Mouse (Mus musculus): ENCODE results near the gene Zfp106. TPM values are rescaled to one million over a fixed set of nuclear protein-coding genes. Genes with fewer than 3 reads are reported as not detected.
"Not testable (repeated sequence)": the region's sequence is repeated elsewhere in the genome, so short reads cannot be mapped to it uniquely, and the experiment has no call there.

Zfp106 gene
- polyA plus RNA-seq, 1 experiment = 67.0 TPM

DNA sequence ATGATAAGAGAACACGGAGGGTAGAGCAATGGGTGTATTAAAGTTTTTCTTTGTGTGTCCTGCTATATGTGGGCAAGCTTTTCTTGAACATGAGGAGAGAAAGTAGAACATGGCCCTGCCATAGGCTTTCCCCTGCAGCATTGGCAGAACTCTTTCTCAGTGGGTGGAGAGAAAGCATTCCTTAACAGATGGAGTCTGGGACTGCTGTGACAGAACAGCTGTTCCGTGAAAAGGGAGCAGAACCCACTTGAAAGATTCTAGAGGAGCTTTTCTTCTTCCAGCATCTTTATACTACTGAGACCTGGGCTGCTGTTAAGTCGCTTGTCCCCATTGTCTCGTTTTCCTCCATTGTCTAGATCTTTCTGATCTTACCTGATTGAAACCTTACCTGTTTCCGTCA is 26.1 kb upstream of the Zfp106 start:
- H3K4me1 ChIP-seq (ENCODE audit: control insufficient read depth, insufficient read depth, low read length) = peaks cover 3% of the 10 kb centered on the region; the same call in 1 of the 2 replicates
- no peak for DNase-seq

DNA sequence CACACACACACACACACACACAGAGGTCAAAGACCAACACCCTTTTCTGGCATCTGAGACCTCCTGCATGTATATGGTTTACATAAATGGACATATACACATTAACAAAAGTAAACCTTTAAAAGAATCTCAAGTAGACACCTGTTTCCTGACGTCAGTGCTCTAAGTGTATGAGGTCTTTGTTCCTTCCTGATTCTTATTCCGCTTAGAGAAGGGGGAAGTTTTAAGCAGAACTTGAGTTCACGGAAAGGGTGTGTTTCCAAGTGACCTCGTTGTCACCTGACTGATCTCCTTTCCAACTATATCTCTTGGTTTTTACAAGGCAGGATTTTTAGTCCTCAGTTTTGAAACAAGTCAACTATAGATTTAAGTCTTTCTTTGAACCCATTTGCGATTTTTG is 14.6 kb upstream of the Zfp106 start:
- peak; percentile 45 for DNase-seq
- Histone ChIP-seq H3K36me3 (ENCODE audit: control insufficient read depth, insufficient read depth, low read length) (no peaks in the 10 kb centered on the region), H3K4me3 (ENCODE audit: insufficient read depth, low read depth, low read length) (no peak overlapping the region), H3K27me3 (replicated peaks; ENCODE audit: control insufficient read depth, insufficient read depth, low read length) (no peaks in the 10 kb centered on the region), H3K27ac (ENCODE audit: insufficient read depth, low read depth, low read length) (no peak overlapping the region), H3K4me1 (ENCODE audit: control insufficient read depth, insufficient read depth, low read length) (peaks cover 4% of the 10 kb centered on the region; the same call in 1 of the 2 replicates)
- WGBS = 41% methylated on average over 5 of the region's 5 CpGs
- TF ChIP-seq POLR2A (IDR thresholded peaks at IDR 0.05; ENCODE audit: low read depth, low read length) = no peak
- TF ChIP-seq CTCF (conservative IDR thresholded peaks at IDR 0.05; ENCODE audit: insufficient read depth, insufficient read length, low read depth, low read length) = no peak

More for the DNA sequence above, 26.1 kb upstream of the Zfp106 start:
- no peak overlapping the region for H3K4me3 ChIP-seq (ENCODE audit: insufficient read depth, low read depth, low read length)
- 92% methylated on average over 5 of the region's 5 CpGs for WGBS
- no peaks in the 10 kb centered on the region for H3K27me3 ChIP-seq (replicated peaks; ENCODE audit: control insufficient read depth, insufficient read depth, low read length)
- peaks cover 3% of the 10 kb centered on the region for H3K36me3 ChIP-seq (ENCODE audit: control insufficient read depth, insufficient read depth, low read length)
- TF ChIP-seq POLR2A (IDR thresholded peaks at IDR 0.05; ENCODE audit: low read depth, low read length) = no peak
- TF ChIP-seq CTCF (conservative IDR thresholded peaks at IDR 0.05; ENCODE audit: insufficient read depth, insufficient read length, low read depth, low read length) = no peak
- H3K27ac ChIP-seq (ENCODE audit: insufficient read depth, low read depth, low read length) = no peak overlapping the region

DNA sequence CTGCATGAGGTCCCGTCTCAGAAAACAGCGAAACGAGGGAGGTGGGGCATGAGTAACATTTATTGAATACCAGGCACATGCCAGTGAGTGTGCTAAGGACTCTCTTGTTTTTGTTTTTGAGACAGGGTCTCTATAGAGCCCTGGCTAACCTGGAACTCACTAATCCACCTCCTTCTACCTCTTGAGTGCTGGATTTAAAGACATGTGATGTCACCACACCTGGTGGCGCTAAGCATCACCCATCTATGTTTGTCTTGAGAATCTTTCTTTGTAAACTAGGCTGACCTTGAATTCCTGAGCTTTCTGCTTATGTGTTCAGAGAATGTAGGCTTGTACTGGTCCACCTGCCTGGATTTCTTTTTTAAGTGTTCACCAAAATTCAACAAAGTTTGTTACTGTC is 14.2 kb upstream of the Zfp106 start:
- Histone ChIP-seq H3K27ac (ENCODE audit: insufficient read depth, low read depth, low read length) (no peak overlapping the region), H3K27me3 (replicated peaks; ENCODE audit: control insufficient read depth, insufficient read depth, low read length) (no peaks in the 10 kb centered on the region), H3K4me1 (ENCODE audit: control insufficient read depth, insufficient read depth, low read length) (peaks cover 4% of the 10 kb centered on the region; the same call in 1 of the 2 replicates), H3K4me3 (ENCODE audit: insufficient read depth, low read depth, low read length) (no peak overlapping the region), H3K36me3 (ENCODE audit: control insufficient read depth, insufficient read depth, low read length) (no peaks in the 10 kb centered on the region)
- 73% methylated on average over 4 of the region's 4 CpGs for WGBS
- DNase-seq = no peak
- TF ChIP-seq POLR2A (IDR thresholded peaks at IDR 0.05; ENCODE audit: low read depth, low read length) = no peak
- TF ChIP-seq CTCF (conservative IDR thresholded peaks at IDR 0.05; ENCODE audit: insufficient read depth, insufficient read length, low read depth, low read length) = no peak

DNA sequence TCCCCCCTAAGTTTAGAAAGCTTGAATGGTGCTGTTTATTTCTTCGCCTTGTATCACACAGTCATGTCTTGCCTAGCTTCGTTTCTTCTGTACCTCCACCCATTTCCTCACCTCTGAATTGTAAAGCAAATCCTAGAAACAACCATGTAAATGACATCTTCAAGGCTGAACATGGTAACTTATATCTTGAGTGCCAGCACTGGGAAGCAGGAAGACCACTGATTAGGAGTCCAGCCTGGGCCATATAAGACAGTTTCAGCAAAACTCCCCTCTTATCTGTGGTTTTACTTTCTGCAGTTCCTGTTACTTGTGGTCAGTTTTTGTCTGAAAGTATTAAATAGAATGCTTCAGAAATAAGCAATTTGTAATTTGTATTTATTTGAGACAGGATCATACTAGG is 12.3 kb upstream of the Zfp106 start:
- Histone ChIP-seq H3K4me3 (ENCODE audit: insufficient read depth, low read depth, low read length) (no peak overlapping the region), H3K27ac (ENCODE audit: insufficient read depth, low read depth, low read length) (no peak overlapping the region), H3K27me3 (replicated peaks; ENCODE audit: control insufficient read depth, insufficient read depth, low read length) (no peaks in the 10 kb centered on the region), H3K36me3 (ENCODE audit: control insufficient read depth, insufficient read depth, low read length) (no peaks in the 10 kb centered on the region), H3K4me1 (ENCODE audit: control insufficient read depth, insufficient read depth, low read length) (peaks cover 11% of the 10 kb centered on the region; the same call in 1 of the 2 replicates)
- 87% methylated on average over 2 of the region's 2 CpGs for WGBS
- TF ChIP-seq CTCF (conservative IDR thresholded peaks at IDR 0.05; ENCODE audit: insufficient read depth, insufficient read length, low read depth, low read length) (no peak), POLR2A (IDR thresholded peaks at IDR 0.05; ENCODE audit: low read depth, low read length) (no peak)
- DNase-seq = no peak

DNA sequence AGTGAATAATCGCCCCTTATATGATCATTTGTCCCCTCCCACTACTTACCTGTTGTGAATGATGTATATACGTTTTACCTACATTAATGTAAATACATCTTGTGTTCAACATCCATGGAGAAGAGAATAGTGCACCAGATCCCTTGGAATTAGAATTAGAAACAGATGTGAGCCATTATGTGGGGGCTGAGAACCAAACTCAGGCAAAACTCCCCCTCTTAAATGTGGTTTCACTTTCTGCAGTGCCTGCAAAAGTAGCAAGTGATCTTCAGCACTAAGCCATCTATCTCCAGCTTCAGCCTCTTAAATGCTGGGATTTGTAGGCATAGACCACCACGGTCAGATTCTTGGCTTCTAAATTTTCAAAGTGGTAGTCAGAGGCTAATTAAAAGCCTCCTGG is 11.5 kb upstream of the Zfp106 start:
- H3K4me1 ChIP-seq (ENCODE audit: control insufficient read depth, insufficient read depth, low read length) = peaks cover 11% of the 10 kb centered on the region; the same call in 1 of the 2 replicates
- no peak overlapping the region for H3K27ac ChIP-seq (ENCODE audit: insufficient read depth, low read depth, low read length)
- no peak for DNase-seq
- H3K4me3 ChIP-seq (ENCODE audit: insufficient read depth, low read depth, low read length) = no peak overlapping the region
- no peaks in the 10 kb centered on the region for H3K36me3 ChIP-seq (ENCODE audit: control insufficient read depth, insufficient read depth, low read length)
- 79% methylated on average over 3 of the region's 3 CpGs for WGBS
- no peak for TF ChIP-seq CTCF (conservative IDR thresholded peaks at IDR 0.05; ENCODE audit: insufficient read depth, insufficient read length, low read depth, low read length)
- TF ChIP-seq POLR2A (IDR thresholded peaks at IDR 0.05; ENCODE audit: low read depth, low read length) = no peak
- H3K27me3 ChIP-seq (replicated peaks; ENCODE audit: control insufficient read depth, insufficient read depth, low read length) = no peaks in the 10 kb centered on the region

DNA sequence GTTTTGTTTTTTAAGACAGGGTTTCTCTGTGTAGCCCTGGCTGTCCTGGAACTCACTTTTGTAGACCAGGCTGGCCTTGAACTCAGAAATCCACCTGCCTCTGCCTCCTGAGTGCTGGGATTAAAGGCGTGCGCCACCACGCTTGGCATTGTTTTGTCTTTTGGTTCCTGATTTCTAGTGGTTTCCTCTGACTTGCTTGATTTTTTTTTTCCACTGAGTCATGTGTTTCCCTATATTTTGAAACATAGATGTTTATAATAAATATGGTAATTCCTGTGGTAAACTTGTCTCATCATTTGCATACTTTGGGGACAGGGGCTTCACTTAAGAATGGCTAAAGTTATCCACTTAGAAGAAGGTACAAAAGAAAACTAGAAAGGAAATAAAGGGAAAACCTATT is 8.5 kb upstream of the Zfp106 start:
- not testable (repeated sequence) for H3K4me1 ChIP-seq (ENCODE audit: control insufficient read depth, insufficient read depth, low read length); H3K4me3 ChIP-seq (ENCODE audit: insufficient read depth, low read depth, low read length); H3K27ac ChIP-seq (ENCODE audit: insufficient read depth, low read depth, low read length); DNase-seq; H3K27me3 ChIP-seq (replicated peaks; ENCODE audit: control insufficient read depth, insufficient read depth, low read length); H3K36me3 ChIP-seq (ENCODE audit: control insufficient read depth, insufficient read depth, low read length)
- 87% methylated on average over 3 of the region's 3 CpGs for WGBS

DNA sequence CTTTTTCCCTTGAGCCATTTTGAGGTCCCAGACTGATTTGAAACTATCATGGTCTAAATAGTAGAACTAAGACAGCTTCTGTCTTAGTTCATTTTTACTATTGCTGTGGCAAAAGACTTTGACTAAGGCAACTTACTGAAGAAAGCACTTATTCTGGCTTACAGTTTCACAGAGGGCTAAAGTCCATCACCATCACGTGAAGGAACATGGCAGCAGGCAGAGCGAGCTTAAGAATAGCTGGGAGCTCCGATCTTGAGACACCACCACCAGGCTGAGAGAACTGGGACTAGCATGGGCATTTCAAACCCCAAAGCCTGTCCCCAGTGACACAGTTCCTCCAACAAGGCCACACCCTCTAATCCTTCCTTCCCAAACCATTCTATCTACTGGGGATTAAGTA is 7.4 kb upstream of the Zfp106 start:
- WGBS = 66% methylated on average over 3 of the region's 3 CpGs
- H3K27ac ChIP-seq (ENCODE audit: insufficient read depth, low read depth, low read length) = 0 out of 2 replicates have a peak overlapping the region, but pooled peaks have one; percentile 47

More for the DNA sequence above, 7.4 kb upstream of the Zfp106 start:
- DNase-seq = peak; percentile 87
- TF ChIP-seq POLR2A (IDR thresholded peaks at IDR 0.05; ENCODE audit: low read depth, low read length) (no peak), CTCF (conservative IDR thresholded peaks at IDR 0.05; ENCODE audit: insufficient read depth, insufficient read length, low read depth, low read length) (no peak)
- Histone ChIP-seq H3K27me3 (replicated peaks; ENCODE audit: control insufficient read depth, insufficient read depth, low read length) (no peaks in the 10 kb centered on the region), H3K36me3 (ENCODE audit: control insufficient read depth, insufficient read depth, low read length) (no peaks in the 10 kb centered on the region), H3K4me3 (ENCODE audit: insufficient read depth, low read depth, low read length) (no peak overlapping the region), H3K4me1 (ENCODE audit: control insufficient read depth, insufficient read depth, low read length) (peaks cover 10% of the 10 kb centered on the region; the same call in 1 of the 2 replicates)

All from kidney, adult 2 months (tissue).